Mouse (Mus musculus) limb, embryonic 11.5 days (tissue): Measurements from ENCODE around the gene Dut. TPM values are rescaled to one million over a fixed set of nuclear protein-coding genes. Genes with fewer than 3 reads are reported as not detected.

Source experiments
- ATAC-seq: fragments of 200-750 bp; cut with Nextera tagmentation; 2 replicates; pipeline ENCODE4 v1.8.0; 2017; ENCODE audit warnings: low read depth; ENCODE audit not compliant: insufficient number of reproducible peaks, low FRiP score, low TSS enrichment
- DNase-seq: peaks from one replicate; pipeline ENCODE4 v3.0.0-alpha.2; 2015; ENCODE audit warnings: low spot score
- H3K27ac ChIP-seq: fragments of 300-500 bp; sonication (generic); replicated peaks from 2 replicates; pipeline ENCODE4 v1.5.1; 2014; ENCODE audit warnings: low read depth, mild to moderate bottlenecking, low read length
- H3K27me3 ChIP-seq: fragments of 300-500 bp; sonication (generic); 2 replicates; pipeline ENCODE4 v1.6.1; 2014; ENCODE audit warnings: mild to moderate bottlenecking, low read length, mixed read lengths; ENCODE audit not compliant: control insufficient read depth, insufficient read depth
- H3K36me3 ChIP-seq: fragments of 300-500 bp; sonication (generic); 2 replicates; pipeline ENCODE4 v1.6.1; 2014; ENCODE audit warnings: mild to moderate bottlenecking, low read length, moderate library complexity, mixed read lengths; ENCODE audit not compliant: control insufficient read depth, insufficient read depth
- H3K4me1 ChIP-seq: fragments of 300-500 bp; sonication (generic); 2 replicates; pipeline ENCODE4 v1.6.1; 2014; ENCODE audit warnings: low read length, mixed read lengths; ENCODE audit not compliant: control insufficient read depth, insufficient read depth
- H3K4me2 ChIP-seq: fragments of 300-500 bp; sonication (generic); 2 replicates; pipeline ENCODE4 v1.6.1; 2014; ENCODE audit warnings: low read depth, mild to moderate bottlenecking, moderate library complexity; ENCODE audit not compliant: severe bottlenecking
- H3K4me3 ChIP-seq: fragments of 300-500 bp; sonication (generic); 2 replicates; pipeline ENCODE4 v1.5.1; 2014; ENCODE audit warnings: low read depth, low read length
- H3K9ac ChIP-seq: fragments of 300-500 bp; sonication (generic); 2 replicates; pipeline ENCODE4 v1.6.1; 2014; ENCODE audit warnings: mild to moderate bottlenecking, low read length
- H3K9me3 ChIP-seq: fragments of 300-500 bp; sonication (generic); 2 replicates; pipeline ENCODE4 v1.6.1; 2016; ENCODE audit warnings: low read length; ENCODE audit not compliant: control insufficient read depth
- WGBS: fragments of 180-500 bp; shearing (Covaris S2); extraction: QIAGEN DNeasy Blood & Tissue Kit; methylation state at CpG from one replicate; pipeline ENCODE4 v1.1.7; 2014; 5-methylcytosine and 5-hydroxymethylcytosine counted together
- polyA plus RNA-seq: library from polyadenylated mRNA; unstranded; fragments of >200 nt; fragmentation: Nextera tagmentation; extraction: Ambion mirVana; gene quantifications from 2 replicates; pipeline ENCODE4 v1.2.1, GENCODE M21; 2014

Gene Dut
- polyA plus RNA-seq, 1 experiment from 2014 or later, result 233 TPM

GRCm38 (mm10) chr2:125249339-125249738 lies 2.3 kb downstream of the Dut start:
- no peak overlapping the region for H3K27ac ChIP-seq
- 84% methylated on average over 4 of the region's 4 CpGs for WGBS
- ATAC-seq, result no peak
- peak overlapping the region; percentile 60; the same call in 1 of the 2 replicates for H3K4me2 ChIP-seq
- H3K36me3 ChIP-seq, result peaks cover 19% of the 10 kb centered on the region
- no peaks in the 10 kb centered on the region; the same call in 1 of the 2 replicates for H3K9me3 ChIP-seq
- no peak overlapping the region for H3K9ac ChIP-seq
- H3K27me3 ChIP-seq, result no peaks in the 10 kb centered on the region
- peak overlapping the region; percentile 83 for H3K4me3 ChIP-seq
- no peak for DNase-seq
- peaks cover 12% of the 10 kb centered on the region for H3K4me1 ChIP-seq

GRCm38 (mm10) chr2:125249874-125250273 lies 2.9 kb downstream of the Dut start:
- no peaks in the 10 kb centered on the region for H3K27me3 ChIP-seq
- 91% methylated on average over 4 of the region's 4 CpGs for WGBS
- H3K4me1 ChIP-seq, result peaks cover 12% of the 10 kb centered on the region
- peaks cover 20% of the 10 kb centered on the region for H3K36me3 ChIP-seq
- no peak overlapping the region for H3K27ac ChIP-seq
- peak overlapping the region; percentile 60; the same call in 1 of the 2 replicates for H3K4me2 ChIP-seq
- no peak overlapping the region for H3K9ac ChIP-seq
- ATAC-seq (no peak), DNase-seq (no peak)
- H3K9me3 ChIP-seq, result no peaks in the 10 kb centered on the region; the same call in 1 of the 2 replicates
- no peak overlapping the region for H3K4me3 ChIP-seq

- Histone ChIP-seq H3K4me2 (no peak overlapping the region), H3K4me3 (no peak overlapping the region), H3K4me1 (peaks cover 12% of the 10 kb centered on the region), H3K36me3 (peaks cover 20% of the 10 kb centered on the region), H3K9ac (no peak overlapping the region), H3K27me3 (no peaks in the 10 kb centered on the region), H3K9me3 (no peaks in the 10 kb centered on the region; the same call in 1 of the 2 replicates), H3K27ac (no peak overlapping the region)
- no peak for ATAC-seq
- WGBS, result 82% methylated on average over 4 of the region's 4 CpGs
- no peak for DNase-seq
Measured at GRCm38 (mm10) chr2:125251781-125252180, 4.8 kb downstream of the Dut start.

DNA sequence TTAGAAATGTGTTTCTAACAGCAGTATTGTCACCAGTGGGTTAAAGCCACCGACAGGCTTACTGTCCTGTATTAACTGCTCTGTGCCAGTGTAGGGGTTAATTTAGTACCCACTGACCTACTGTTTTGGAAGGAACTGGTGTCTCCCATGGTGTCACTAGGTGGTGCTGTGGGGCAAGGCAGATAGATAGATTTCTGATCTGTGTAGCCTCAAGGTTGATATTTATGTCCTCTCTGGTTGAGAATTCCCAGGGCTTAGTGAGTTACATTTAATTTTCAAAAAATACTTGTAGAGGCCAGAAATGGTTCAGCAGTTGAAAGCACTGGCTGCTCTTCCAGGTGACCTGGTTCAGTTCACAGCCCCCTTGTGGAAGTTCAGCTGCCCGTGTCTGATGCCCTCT lies 5.3 kb downstream of the Dut start:
- Histone ChIP-seq H3K4me3 (no peak overlapping the region), H3K36me3 (peaks cover 22% of the 10 kb centered on the region), H3K27me3 (no peaks in the 10 kb centered on the region), H3K9ac (no peak overlapping the region), H3K4me1 (peaks cover 12% of the 10 kb centered on the region), H3K9me3 (no peaks in the 10 kb centered on the region; the same call in 1 of the 2 replicates), H3K4me2 (no peak overlapping the region), H3K27ac (no peak overlapping the region)
- WGBS, result 64% methylated on average over 2 of the region's 2 CpGs
- peak; percentile 49 for DNase-seq
- ATAC-seq, result no peak

GRCm38 (mm10) chr2:125253699-125254098 lies 6.7 kb downstream of the Dut start:
- no peak for ATAC-seq
- peaks cover 30% of the 10 kb centered on the region for H3K36me3 ChIP-seq
- H3K9ac ChIP-seq, result no peak overlapping the region

DNA sequence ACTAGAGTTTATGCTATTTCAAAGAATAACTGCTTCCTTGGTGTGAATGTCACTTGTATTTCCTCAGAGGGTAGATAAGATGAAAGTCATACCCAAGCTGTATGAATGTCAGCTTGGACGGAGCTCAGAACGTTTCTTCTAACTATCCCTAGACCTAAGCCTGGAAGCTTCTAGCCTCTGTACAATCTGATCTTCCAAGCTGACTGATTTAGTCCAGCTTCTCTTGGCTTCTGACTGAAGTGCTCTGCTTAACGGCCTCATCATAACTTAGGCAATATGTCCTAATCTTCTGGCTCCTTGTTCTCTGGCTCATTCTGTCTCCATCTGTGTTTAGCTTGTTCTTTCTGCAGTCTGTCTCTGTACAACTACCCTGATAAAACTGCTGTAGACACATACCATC lies 7.6 kb downstream of the Dut start:
- 88% methylated on average over 3 of the region's 3 CpGs for WGBS

More at GRCm38 (mm10) chr2:125253699-125254098, 6.7 kb downstream of the Dut start:
- Histone ChIP-seq H3K27ac (no peak overlapping the region), H3K4me1 (peaks cover 9% of the 10 kb centered on the region), H3K4me2 (no peak overlapping the region), H3K27me3 (no peaks in the 10 kb centered on the region), H3K4me3 (no peak overlapping the region), H3K9me3 (no peaks in the 10 kb centered on the region; the same call in 1 of the 2 replicates)
- 95% methylated on average over 6 of the region's 6 CpGs for WGBS
- DNase-seq, result no peak

DNA sequence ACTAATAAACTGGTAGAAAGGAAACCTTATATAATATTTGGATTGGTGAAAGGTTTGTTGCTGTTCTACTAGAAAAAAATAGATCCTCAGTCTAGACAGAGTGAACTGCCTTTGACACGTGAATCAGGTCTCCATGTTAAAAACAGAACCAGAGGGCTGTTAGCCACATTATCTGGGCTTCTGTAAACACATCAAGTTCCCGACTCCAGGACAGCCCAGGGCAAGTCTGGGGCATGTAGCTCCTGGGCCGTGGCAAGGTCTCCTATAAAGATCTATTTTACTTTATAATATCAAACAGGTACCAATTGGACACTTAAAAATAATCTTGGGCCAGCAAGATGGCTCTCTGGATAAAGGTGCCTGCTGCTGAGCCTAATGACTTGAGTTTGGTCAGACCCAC lies 8.9 kb downstream of the Dut start:
- 77% methylated on average over 3 of the region's 3 CpGs for WGBS

More for the DNA sequence above, 7.6 kb downstream of the Dut start:
- no peak overlapping the region for H3K4me3 ChIP-seq
- H3K4me1 ChIP-seq, result no peaks in the 10 kb centered on the region
- peaks cover 30% of the 10 kb centered on the region for H3K36me3 ChIP-seq
- DNase-seq (no peak), ATAC-seq (no peak)
- no peaks in the 10 kb centered on the region; the same call in 1 of the 2 replicates for H3K9me3 ChIP-seq
- H3K9ac ChIP-seq, result no peak overlapping the region
- H3K27ac ChIP-seq, result no peak overlapping the region
- no peak overlapping the region for H3K4me2 ChIP-seq
- H3K27me3 ChIP-seq, result no peaks in the 10 kb centered on the region

GRCm38 (mm10) chr2:125259230-125260120 lies 12.5 kb downstream of the Dut start:
- Histone ChIP-seq H3K4me3 (no peak overlapping the region), H3K4me2 (no peak overlapping the region), H3K9me3 (no peaks in the 10 kb centered on the region), H3K27me3 (no peaks in the 10 kb centered on the region), H3K9ac (no peak overlapping the region), H3K4me1 (no peaks in the 10 kb centered on the region), H3K27ac (no peak overlapping the region), H3K36me3 (peaks cover 10% of the 10 kb centered on the region; the same call in 1 of the 2 replicates)
- WGBS, result 87% methylated on average over 14 of the region's 14 CpGs
- ATAC-seq, result no peak
- no peak for DNase-seq

More for the DNA sequence above, 8.9 kb downstream of the Dut start:
- no peak for DNase-seq
- no peak overlapping the region for H3K27ac ChIP-seq
- peaks cover 28% of the 10 kb centered on the region for H3K36me3 ChIP-seq
- H3K4me1 ChIP-seq, result no peaks in the 10 kb centered on the region
- H3K9me3 ChIP-seq, result no peaks in the 10 kb centered on the region; the same call in 1 of the 2 replicates
- no peak overlapping the region for H3K9ac ChIP-seq
- no peak overlapping the region for H3K4me3 ChIP-seq
- no peak overlapping the region for H3K4me2 ChIP-seq
- no peak for ATAC-seq
- no peaks in the 10 kb centered on the region for H3K27me3 ChIP-seq
